Mouse (Mus musculus): ENCODE results near the gene Clip3.

- TF ChIP-seq EP300 (IDR thresholded peaks at IDR 0.05; ENCODE audit: insufficient read depth, low read depth, low read length) (no peak), CTCF (IDR thresholded peaks at IDR 0.05; ENCODE audit: low read depth, low read length) (no peak)
Measured at GRCm38 (mm10) chr7:30266780-30267179, 24.7 kb upstream of the Clip3 start.

Measured in ES-Bruce4 (cell line).